Mouse (Mus musculus) liver, adult (tissue): ENCODE measurements around the gene Olfr742.

Source experiments
- GATA4 ChIP-seq: IDR thresholded peaks from 2 replicates; pipeline ENCODE4 v1.6.1; 2014; ENCODE audit warnings: mild to moderate bottlenecking, low read length; ENCODE audit not compliant: insufficient replicate concordance

Gene Olfr742

GRCm38 (mm10) chr14:50503300-50503699 lies at the start of gene Olfr742:
TSS of gene Olfr742 (plus strand) at chr14:50503600.
- no peak for TF ChIP-seq GATA4

- no peak for TF ChIP-seq GATA4
These were observed 31.0 kb upstream of the Olfr742 start, which contains the start of gene Olfr741 for GRCm38 (mm10) chr14:50472438-50472837. TSS of gene Olfr741 (plus strand) at chr14:50472738.

GRCm38 (mm10) chr14:50478406-50478805 lies 25.0 kb upstream of the Olfr742 start:
- no peak for TF ChIP-seq GATA4

- TF ChIP-seq GATA4: no peak
These were observed 18.1 kb downstream of the Olfr742 start, which contains the start of gene Olfr743 for GRCm38 (mm10) chr14:50521539-50521938. TSS of gene Olfr743 (plus strand) at chr14:50521839.

GRCm38 (mm10) chr14:50552734-50553133 lies 49.3 kb downstream of the Olfr742 start:
- TF ChIP-seq GATA4: no peak
